Mouse (Mus musculus): ENCODE data around the gene Tmem147. TPM values are rescaled to one million over a fixed set of nuclear protein-coding genes. Genes with fewer than 3 reads are reported as not detected.
"Not testable (repeated sequence)": the region's sequence is repeated elsewhere in the genome, so short reads cannot be mapped to it uniquely, and the experiment has no call there.

Gene Tmem147
- total RNA-seq (2021): 100 to 1,000 TPM; 208 to 221 TPM

GRCm38 (mm10) chr7:30729396-30730063, at the start of gene Tmem147:
Gene Tmem147 (minus strand): TSS chr7:30729540.
- DNase-seq: peak; percentile 94

- no peak for DNase-seq
Observed at GRCm38 (mm10) chr7:30777911-30778310, 48.6 kb upstream of the Tmem147 start.

GRCm38 (mm10) chr7:30777081-30777579, 47.8 kb upstream of the Tmem147 start:
- no peak for DNase-seq

- no peak for DNase-seq
Observed at GRCm38 (mm10) chr7:30776104-30776503, 46.8 kb upstream of the Tmem147 start.

GRCm38 (mm10) chr7:30769236-30769635, 39.9 kb upstream of the Tmem147 start:
- no peak for DNase-seq

GRCm38 (mm10) chr7:30766408-30766807, 37.1 kb upstream of the Tmem147 start:
- DNase-seq: no peak

- peak; percentile 15 for DNase-seq
Observed at GRCm38 (mm10) chr7:30765173-30765572, 35.8 kb upstream of the Tmem147 start.

- DNase-seq: no peak
Observed at GRCm38 (mm10) chr7:30763456-30763855, 34.1 kb upstream of the Tmem147 start, which contains the start of gene Dmkn. Gene Dmkn (plus strand): TSS chr7:30763756.

- DNase-seq: no peak
Observed at GRCm38 (mm10) chr7:30761769-30762352, 32.5 kb upstream of the Tmem147 start.

- peak; percentile 68 for DNase-seq
Observed at GRCm38 (mm10) chr7:30758853-30759252, 29.5 kb upstream of the Tmem147 start.

- DNase-seq: no peak
Observed at GRCm38 (mm10) chr7:30757001-30757400, 27.7 kb upstream of the Tmem147 start.

- no peak for DNase-seq
Observed at GRCm38 (mm10) chr7:30751086-30751669, 21.8 kb upstream of the Tmem147 start, which contains the start of gene Sbsn. Gene Sbsn (plus strand): TSS chr7:30751471.

- DNase-seq: no peak
Observed at GRCm38 (mm10) chr7:30749824-30750606, 20.7 kb upstream of the Tmem147 start.

- no peak for DNase-seq
Observed at GRCm38 (mm10) chr7:30747525-30748204, 18.3 kb upstream of the Tmem147 start.

- peak; percentile 72 for DNase-seq
Observed at GRCm38 (mm10) chr7:30744022-30744598, 14.8 kb upstream of the Tmem147 start.

- not testable (repeated sequence) for DNase-seq
Observed at GRCm38 (mm10) chr7:30743617-30744016, 14.3 kb upstream of the Tmem147 start, which contains the start of gene Gapdhs. Gene Gapdhs (minus strand): TSS chr7:30743681.

GRCm38 (mm10) chr7:30742570-30742969, 13.2 kb upstream of the Tmem147 start:
- not testable (repeated sequence) for DNase-seq

- DNase-seq: no peak
Observed at GRCm38 (mm10) chr7:30736211-30736610, 6.9 kb upstream of the Tmem147 start.

GRCm38 (mm10) chr7:30730064-30730722, 853 bp upstream of the Tmem147 start:
- DNase-seq: not testable (repeated sequence)

- no peak for DNase-seq
Observed at GRCm38 (mm10) chr7:30728739-30729395, 473 bp downstream of the Tmem147 start.

All from heart, postnatal 4 days (tissue).